Mouse (Mus musculus) spleen, adult 10 weeks (tissue): ENCODE data around the gene Tbc1d2b. TPM values are rescaled to one million over a fixed set of nuclear protein-coding genes. Genes with fewer than 3 reads are reported as not detected.

ENCODE experiments used
- polyA plus RNA-seq: library from polyadenylated mRNA; stranded (reverse); fragments of 350-450 nt; fragmentation: Illumina TruSeq; extraction: RNeasy Lipid Tissue Mini Kit (QIAGEN cat#74804); gene quantifications from one replicate; pipeline ENCODE4 v1.2.3, GENCODE M21; 2015; ENCODE audit warnings: low replicate concordance; ENCODE audit not compliant: insufficient read depth

Gene Tbc1d2b
- polyA plus RNA-seq, result 25.4 TPM

DNA sequence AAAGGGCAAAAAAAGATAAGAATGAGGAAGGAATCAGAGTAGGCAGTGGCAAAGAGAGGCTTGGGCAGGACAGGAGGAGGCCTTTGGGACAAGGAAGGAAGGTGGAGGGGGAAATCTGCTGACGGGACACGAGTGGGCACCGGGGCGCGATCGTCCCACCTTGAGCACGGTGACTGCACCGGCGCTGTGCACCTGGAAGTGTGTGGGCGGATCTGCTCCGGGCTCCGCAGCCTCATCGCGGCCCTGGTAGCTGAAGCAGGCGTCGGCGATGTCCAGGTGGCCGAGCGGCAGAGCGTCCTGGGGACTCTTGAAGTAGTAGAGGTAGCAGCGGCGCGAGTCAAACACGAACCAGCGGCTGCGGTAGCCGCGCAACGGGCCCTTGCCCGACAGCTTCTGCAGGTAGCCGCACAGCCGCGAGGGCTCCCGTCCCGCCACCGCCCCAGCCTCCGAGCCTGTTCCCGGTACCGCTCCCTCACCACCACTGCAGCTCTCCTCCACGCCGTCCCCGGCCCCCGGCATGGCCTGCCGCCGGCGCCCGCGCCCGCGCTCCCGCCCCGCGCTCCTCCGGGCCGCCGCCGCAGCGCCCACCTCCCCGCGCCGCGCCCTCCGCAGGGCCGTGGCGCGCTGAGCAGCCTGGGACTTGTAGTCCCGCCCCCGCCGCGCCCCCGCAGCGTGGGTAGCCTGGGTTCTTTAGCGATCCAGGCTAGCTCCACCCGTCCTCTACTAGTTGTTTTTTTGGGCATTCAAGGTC lies at the start of gene Tbc1d2b:
TSS of gene Tbc1d2b (minus strand) at position 612 of the 751 bp plus-strand sequence.

DNA sequence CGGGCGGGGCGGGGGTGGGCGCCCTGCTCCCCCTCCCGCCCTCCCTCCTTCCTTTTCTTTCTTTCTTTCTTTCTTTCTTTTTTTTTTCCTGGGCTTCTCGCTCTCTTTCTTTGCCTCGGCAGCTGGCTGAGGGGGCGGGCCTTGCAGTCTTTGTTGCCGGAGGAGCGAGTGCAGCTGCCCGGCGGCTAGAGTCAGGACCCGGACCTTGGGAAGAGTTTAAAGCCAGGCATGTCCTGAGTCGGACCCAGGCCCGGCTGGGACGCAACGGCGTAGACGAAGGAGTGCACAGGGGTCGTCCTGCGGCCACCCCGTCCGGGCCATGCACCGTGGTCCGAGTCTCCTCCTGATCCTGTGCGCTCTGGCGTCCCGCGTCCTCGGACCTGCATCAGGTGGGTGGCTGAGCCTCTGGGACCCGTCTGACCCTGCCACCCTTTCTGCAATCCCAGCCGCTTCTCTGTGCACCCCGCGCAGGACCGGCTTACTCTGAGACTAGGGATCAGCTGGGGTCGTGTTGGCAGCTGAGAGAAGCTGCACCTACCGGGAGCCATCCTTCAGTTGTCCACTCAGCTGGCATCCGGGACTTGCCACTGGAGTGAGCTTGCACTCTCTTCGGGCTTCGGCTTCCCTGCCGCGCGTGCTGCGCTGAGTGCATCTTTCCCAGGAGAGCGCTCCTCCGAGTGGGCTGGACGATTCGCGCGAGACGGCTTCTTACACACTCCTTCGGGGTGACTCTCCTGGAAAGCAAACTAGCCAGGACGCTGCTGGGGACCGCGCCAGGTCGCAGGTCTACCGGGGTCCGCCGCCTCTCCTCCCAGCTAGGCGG lies 107.5 kb downstream of the Tbc1d2b start, which contains the start of gene Adamts7:
TSS of gene Adamts7 (plus strand) at position 144 of the 823 bp plus-strand sequence.

Other genes starting within 250 kb of the Tbc1d2b start
- 504 TPM for gene Ctsh, start 216.7 kb downstream of the Tbc1d2b start, polyA plus RNA-seq
- gene Morf4l1, start 156.0 kb downstream of the Tbc1d2b start, polyA plus RNA-seq, result 465 TPM
- 2.0 TPM for gene Adamts7, start 107.7 kb downstream of the Tbc1d2b start, polyA plus RNA-seq